Mouse (Mus musculus) neural tube, embryonic 12.5 days (tissue): Measurements from ENCODE around the gene Eef1a1. TPM values are rescaled to one million over a fixed set of nuclear protein-coding genes. Genes with fewer than 3 reads are reported as not detected.
A peak's percentile ranks its signal among the peaks of the same experiment; 100 is the strongest.
"Not testable (repeated sequence)": the region's sequence is repeated elsewhere in the genome, so short reads cannot be mapped to it uniquely, and the experiment has no call there.

Source experiments
- ATAC-seq: fragments of 200-750 bp; cut with Nextera tagmentation; 2 replicates; pipeline ENCODE4 v1.8.0; 2017; ENCODE audit warnings: low read depth, mild to moderate bottlenecking, moderate TSS enrichment, moderate library complexity; ENCODE audit not compliant: low FRiP score
- H3K27ac ChIP-seq: fragments of 300-500 bp; sonication (generic); 2 replicates; pipeline ENCODE4 v1.5.1; 2016
- H3K27me3 ChIP-seq: fragments of 300-500 bp; sonication (generic); replicated peaks from 2 replicates; pipeline ENCODE4 v1.6.1; 2016; ENCODE audit warnings: mild to moderate bottlenecking
- H3K36me3 ChIP-seq: fragments of 300-500 bp; sonication (generic); 2 replicates; pipeline ENCODE4 v1.6.1; 2016; ENCODE audit warnings: mild to moderate bottlenecking
- H3K4me1 ChIP-seq: fragments of 300-500 bp; sonication (generic); 2 replicates; pipeline ENCODE4 v1.6.1; 2016
- H3K4me2 ChIP-seq: fragments of 300-500 bp; sonication (generic); replicated peaks from 2 replicates; pipeline ENCODE4 v1.6.1; 2016; ENCODE audit warnings: mild to moderate bottlenecking
- H3K4me3 ChIP-seq: fragments of 300-500 bp; sonication (generic); 2 replicates; pipeline ENCODE4 v1.5.1; 2016
- H3K9ac ChIP-seq: fragments of 300-500 bp; sonication (generic); 2 replicates; pipeline ENCODE4 v1.6.1; 2016; ENCODE audit warnings: mild to moderate bottlenecking
- H3K9me3 ChIP-seq: fragments of 300-500 bp; sonication (generic); 2 replicates; pipeline ENCODE4 v1.6.1; 2016; ENCODE audit warnings: mild to moderate bottlenecking
- WGBS: fragments of 180-500 bp; shearing (Covaris S2); methylation state at CpG from one replicate; pipeline ENCODE4 v1.1.7; 2016; 5-methylcytosine and 5-hydroxymethylcytosine counted together
- polyA plus RNA-seq: library from polyadenylated mRNA; unstranded; fragments of >200 nt; fragmentation: Nextera tagmentation; extraction: Ambion mirVana; gene quantifications from 2 replicates; pipeline ENCODE4 v1.2.1, GENCODE M21; 2016

Eef1a1 gene
- polyA plus RNA-seq, 1 experiment from 2014 or later = 3,212 TPM

- peaks cover 19% of the 10 kb centered on the region for H3K4me1 ChIP-seq
- no peak overlapping the region for H3K27ac ChIP-seq
- no peak overlapping the region for H3K4me3 ChIP-seq
- H3K9ac ChIP-seq = no peak overlapping the region
- no peaks in the 10 kb centered on the region for H3K36me3 ChIP-seq
- no peak overlapping the region for H3K4me2 ChIP-seq
- no peak for ATAC-seq
- H3K9me3 ChIP-seq = no peaks in the 10 kb centered on the region
- WGBS = 91% methylated on average over 6 of the region's 6 CpGs
- no peaks in the 10 kb centered on the region for H3K27me3 ChIP-seq
Observed at GRCm38 (mm10) chr9:78505223-78505622, 16.3 kb upstream of the Eef1a1 start.

GRCm38 (mm10) chr9:78504679-78505078 lies 15.7 kb upstream of the Eef1a1 start:
- Histone ChIP-seq H3K9ac (no peak overlapping the region), H3K4me3 (no peak overlapping the region), H3K36me3 (no peaks in the 10 kb centered on the region), H3K9me3 (no peaks in the 10 kb centered on the region), H3K4me2 (no peak overlapping the region), H3K27ac (no peak overlapping the region), H3K27me3 (no peaks in the 10 kb centered on the region), H3K4me1 (peaks cover 19% of the 10 kb centered on the region)
- ATAC-seq = no peak
- WGBS = 86% methylated on average over 3 of the region's 3 CpGs

GRCm38 (mm10) chr9:78504133-78504532 lies 15.2 kb upstream of the Eef1a1 start:
- H3K9ac ChIP-seq = no peak overlapping the region
- H3K36me3 ChIP-seq = no peaks in the 10 kb centered on the region
- ATAC-seq = 0 out of 2 replicates have a peak, but pooled peaks have one; percentile 1
- no peaks in the 10 kb centered on the region for H3K27me3 ChIP-seq
- H3K4me3 ChIP-seq = no peak overlapping the region
- no peaks in the 10 kb centered on the region for H3K9me3 ChIP-seq
- WGBS = 68% methylated on average over 4 of the region's 4 CpGs
- peaks cover 19% of the 10 kb centered on the region for H3K4me1 ChIP-seq
- H3K4me2 ChIP-seq = no peak overlapping the region; the same call in 1 of the 2 replicates
- H3K27ac ChIP-seq = peak overlapping the region; percentile 42; the same call in 1 of the 2 replicates

- no peak overlapping the region for H3K4me3 ChIP-seq
Observed at GRCm38 (mm10) chr9:78503223-78504079, 14.5 kb upstream of the Eef1a1 start.

GRCm38 (mm10) chr9:78501284-78501683 lies 12.3 kb upstream of the Eef1a1 start:
- H3K9me3 ChIP-seq = no peaks in the 10 kb centered on the region
- peak; percentile 25; the same call in 1 of the 2 replicates for ATAC-seq
- 65% methylated on average over 4 of the region's 4 CpGs for WGBS
- H3K27ac ChIP-seq = no peak overlapping the region
- H3K36me3 ChIP-seq = no peaks in the 10 kb centered on the region
- H3K4me2 ChIP-seq = no peak overlapping the region
- no peak overlapping the region for H3K9ac ChIP-seq
- peaks cover 19% of the 10 kb centered on the region for H3K4me1 ChIP-seq
- no peak overlapping the region for H3K4me3 ChIP-seq
- no peaks in the 10 kb centered on the region for H3K27me3 ChIP-seq

More at GRCm38 (mm10) chr9:78503223-78504079, 14.5 kb upstream of the Eef1a1 start:
- 3% methylated on average over 6 of the region's 6 CpGs for WGBS
- Histone ChIP-seq H3K27ac (peak overlapping the region; percentile 80), H3K36me3 (no peaks in the 10 kb centered on the region), H3K9me3 (no peaks in the 10 kb centered on the region), H3K9ac (no peak overlapping the region; the same call in 1 of the 2 replicates), H3K27me3 (no peaks in the 10 kb centered on the region), H3K4me1 (peaks cover 19% of the 10 kb centered on the region), H3K4me2 (peak overlapping the region; percentile 43)
- ATAC-seq = peak; percentile 77

GRCm38 (mm10) chr9:78500386-78500785 lies 11.4 kb upstream of the Eef1a1 start:
- ATAC-seq = no peak
- no peaks in the 10 kb centered on the region for H3K9me3 ChIP-seq
- no peaks in the 10 kb centered on the region for H3K36me3 ChIP-seq
- no peak overlapping the region for H3K27ac ChIP-seq
- WGBS = 80% methylated on average over 3 of the region's 3 CpGs
- H3K4me2 ChIP-seq = no peak overlapping the region
- no peaks in the 10 kb centered on the region for H3K27me3 ChIP-seq
- H3K9ac ChIP-seq = no peak overlapping the region
- H3K4me1 ChIP-seq = peaks cover 19% of the 10 kb centered on the region
- H3K4me3 ChIP-seq = no peak overlapping the region

- H3K4me3 ChIP-seq = no peak overlapping the region
- no peaks in the 10 kb centered on the region for H3K27me3 ChIP-seq
- no peaks in the 10 kb centered on the region for H3K36me3 ChIP-seq
- no peak for ATAC-seq
- H3K9me3 ChIP-seq = no peaks in the 10 kb centered on the region
- no peak overlapping the region for H3K9ac ChIP-seq
- WGBS = 86% methylated on average over 7 of the region's 7 CpGs
- H3K27ac ChIP-seq = no peak overlapping the region
- no peak overlapping the region for H3K4me2 ChIP-seq
- peaks cover 8% of the 10 kb centered on the region; the same call in 1 of the 2 replicates for H3K4me1 ChIP-seq
Observed at GRCm38 (mm10) chr9:78493171-78493570, 4.2 kb upstream of the Eef1a1 start.

GRCm38 (mm10) chr9:78492254-78492653 lies 3.3 kb upstream of the Eef1a1 start:
- no peak overlapping the region for H3K4me3 ChIP-seq
- H3K27ac ChIP-seq = no peak overlapping the region
- no peaks in the 10 kb centered on the region for H3K9me3 ChIP-seq
- no peaks in the 10 kb centered on the region for H3K36me3 ChIP-seq
- no peak for ATAC-seq
- peaks cover 8% of the 10 kb centered on the region; the same call in 1 of the 2 replicates for H3K4me1 ChIP-seq
- no peak overlapping the region for H3K9ac ChIP-seq
- WGBS = 93% methylated on average over 3 of the region's 3 CpGs
- no peaks in the 10 kb centered on the region for H3K27me3 ChIP-seq
- no peak overlapping the region for H3K4me2 ChIP-seq

GRCm38 (mm10) chr9:78491169-78491568 lies 2.2 kb upstream of the Eef1a1 start:
- H3K27me3 ChIP-seq = no peaks in the 10 kb centered on the region
- H3K27ac ChIP-seq = no peak overlapping the region
- ATAC-seq = no peak
- 86% methylated on average over 3 of the region's 3 CpGs for WGBS
- H3K4me1 ChIP-seq = peaks cover 8% of the 10 kb centered on the region; the same call in 1 of the 2 replicates
- H3K9me3 ChIP-seq = no peaks in the 10 kb centered on the region
- no peak overlapping the region for H3K4me3 ChIP-seq
- H3K36me3 ChIP-seq = no peaks in the 10 kb centered on the region
- no peak overlapping the region for H3K9ac ChIP-seq
- H3K4me2 ChIP-seq = no peak overlapping the region

GRCm38 (mm10) chr9:78488021-78488420 lies 930 bp downstream of the Eef1a1 start:
- not testable (repeated sequence) for ATAC-seq, H3K27ac ChIP-seq, H3K9me3 ChIP-seq, H3K36me3 ChIP-seq, H3K27me3 ChIP-seq, H3K4me1 ChIP-seq, H3K4me2 ChIP-seq, H3K9ac ChIP-seq, H3K4me3 ChIP-seq
- WGBS = 97% methylated on average over 5 of the region's 5 CpGs

GRCm38 (mm10) chr9:78484660-78485059 lies 4.3 kb downstream of the Eef1a1 start:
- no peak overlapping the region for H3K27ac ChIP-seq
- 85% methylated on average over 3 of the region's 3 CpGs for WGBS
- no peak for ATAC-seq
- H3K27me3 ChIP-seq = no peaks in the 10 kb centered on the region
- no peak overlapping the region for H3K9ac ChIP-seq
- peaks cover under 1% of the 10 kb centered on the region; the same call in 1 of the 2 replicates for H3K36me3 ChIP-seq
- H3K4me2 ChIP-seq = no peak overlapping the region
- H3K4me1 ChIP-seq = peaks cover 16% of the 10 kb centered on the region
- H3K4me3 ChIP-seq = no peak overlapping the region
- no peaks in the 10 kb centered on the region for H3K9me3 ChIP-seq

- no peaks in the 10 kb centered on the region for H3K9me3 ChIP-seq
- WGBS = 10% methylated on average over 3 of the region's 3 CpGs
- ATAC-seq = no peak
Observed at GRCm38 (mm10) chr9:78482386-78482785, 6.6 kb downstream of the Eef1a1 start.

More at GRCm38 (mm10) chr9:78482386-78482785, 6.6 kb downstream of the Eef1a1 start:
- Histone ChIP-seq H3K4me2 (peak overlapping the region; percentile 59), H3K27ac (peak overlapping the region; percentile 98), H3K27me3 (no peaks in the 10 kb centered on the region), H3K9ac (peak overlapping the region; percentile 76), H3K4me3 (peak overlapping the region; percentile 46), H3K36me3 (peaks cover 18% of the 10 kb centered on the region), H3K4me1 (peaks cover 12% of the 10 kb centered on the region)
